Mouse (Mus musculus) heart, adult 2 months (tissue): ENCODE measurements at regions not wholly inside any gene's neighbourhood (a gene's known extent, or its start where the extent isn't known, plus 50 kb on each side); places are given as distances from the start of the nearest gene placed in this dataset.

Experiments
- DNase-seq, 2 experiments: peaks; one replicate each; pipeline ENCODE4 v3.0.0; 2021
- H3K27ac ChIP-seq: fragments of 200-600 bp; 2 replicates; pipeline ENCODE4 v1.8.1; 2022
- H3K27me3 ChIP-seq: fragments of 200-500 bp; 2 replicates; pipeline ENCODE4 v1.6.1; 2012; ENCODE audit warnings: mild to moderate bottlenecking, low read length, inconsistent platforms, mixed read lengths; ENCODE audit not compliant: control insufficient read depth, insufficient read depth
- H3K36me3 ChIP-seq: fragments of 200-500 bp; 2 replicates; pipeline ENCODE4 v1.6.1; 2012; ENCODE audit warnings: low read length, inconsistent platforms; ENCODE audit not compliant: control insufficient read depth, insufficient read depth
- H3K4me1 ChIP-seq: fragments of 200-500 bp; 2 replicates; pipeline ENCODE4 v1.6.1; 2011; ENCODE audit warnings: low read length; ENCODE audit not compliant: control insufficient read depth, insufficient read depth
- H3K4me3 ChIP-seq: fragments of 200-600 bp; 2 replicates; pipeline ENCODE4 v1.8.1; 2022
- H3K79me2 ChIP-seq: fragments of 200-500 bp; replicated peaks from 2 replicates; pipeline ENCODE4 v1.6.1; 2012; ENCODE audit warnings: mild to moderate bottlenecking, inconsistent platforms, low read length, moderate library complexity, mixed read lengths; ENCODE audit not compliant: control insufficient read depth, insufficient read depth
- H3K9ac ChIP-seq: fragments of 200-500 bp; 2 replicates; pipeline ENCODE4 v1.6.1; 2012; ENCODE audit warnings: low read depth, mild to moderate bottlenecking, control low read depth, inconsistent platforms, low read length, mixed read lengths
- CTCF ChIP-seq: fragments of 200-600 bp; IDR thresholded peaks from 2 replicates; pipeline ENCODE4 v1.8.1; 2022; ENCODE audit warnings: antibody characterized with exemption, mild to moderate bottlenecking, moderate library complexity
- EP300 ChIP-seq: fragments of 200-500 bp; IDR thresholded peaks from 2 replicates; pipeline ENCODE4 v1.6.1; 2011; ENCODE audit warnings: low read depth, low read length, control low read depth; ENCODE audit not compliant: insufficient read depth
- POLR2A ChIP-seq: fragments of 200-500 bp; IDR thresholded peaks from 2 replicates; pipeline ENCODE4 v1.6.1; 2011; ENCODE audit warnings: mild to moderate bottlenecking, low read depth, low read length, control low read depth; ENCODE audit not compliant: insufficient read depth
- WGBS: fragments of 180-500 bp; shearing (Covaris S2); methylation state at CpG from one replicate; pipeline ENCODE4 v1.1.7; 2018; 5-methylcytosine and 5-hydroxymethylcytosine counted together
- intact Hi-C: fragments of 180-260 bp; cut with DNase I; formaldehyde crosslinking; loops from one replicate; pipeline ENCODE4 v1.15.1; 2025

GRCm38 (mm10) chr2:147905759-147906740, 140.7 kb downstream of the Foxa2 start:
- DNase-seq: no peak
- Histone ChIP-seq H3K36me3 (no peaks in the 10 kb centered on the region), H3K4me1 (no peaks in the 10 kb centered on the region), H3K27ac (no peak overlapping the region), H3K79me2 (no peaks in the 10 kb centered on the region), H3K9ac (no peak overlapping the region), H3K27me3 (no peaks in the 10 kb centered on the region), H3K4me3 (no peak overlapping the region)
- intact Hi-C loops: no loop called here
- whole genome bisulfite sequencing: 45% methylated on average over 19 of the region's 19 CpGs
- TF ChIP-seq POLR2A (no peak), EP300 (no peak), CTCF (no peak)

- Histone ChIP-seq H3K27ac (no peak overlapping the region), H3K27me3 (no peaks in the 10 kb centered on the region), H3K79me2 (no peaks in the 10 kb centered on the region), H3K4me1 (no peaks in the 10 kb centered on the region), H3K9ac (no peak overlapping the region), H3K36me3 (no peaks in the 10 kb centered on the region), H3K4me3 (no peak overlapping the region)
- DNase-seq: no peak
- TF ChIP-seq CTCF (no peak), EP300 (no peak), POLR2A (no peak)
- intact Hi-C loops: no loop called here
- whole genome bisulfite sequencing: 62% methylated on average over 3 of the region's 3 CpGs
Observed at GRCm38 (mm10) chr2:147905118-147905517, 141.7 kb downstream of the Foxa2 start.

GRCm38 (mm10) chr2:147899236-147899635, 147.5 kb downstream of the Foxa2 start:
- intact Hi-C loops: no loop called here
- Histone ChIP-seq H3K36me3 (no peaks in the 10 kb centered on the region), H3K79me2 (no peaks in the 10 kb centered on the region), H3K27me3 (no peaks in the 10 kb centered on the region), H3K4me1 (no peaks in the 10 kb centered on the region), H3K27ac (no peak overlapping the region), H3K9ac (no peak overlapping the region), H3K4me3 (no peak overlapping the region)
- no peak for DNase-seq
- no peak for TF ChIP-seq EP300
- TF ChIP-seq POLR2A: no peak
- WGBS: 74% methylated on average over 1 of the region's 1 CpGs

DNA sequence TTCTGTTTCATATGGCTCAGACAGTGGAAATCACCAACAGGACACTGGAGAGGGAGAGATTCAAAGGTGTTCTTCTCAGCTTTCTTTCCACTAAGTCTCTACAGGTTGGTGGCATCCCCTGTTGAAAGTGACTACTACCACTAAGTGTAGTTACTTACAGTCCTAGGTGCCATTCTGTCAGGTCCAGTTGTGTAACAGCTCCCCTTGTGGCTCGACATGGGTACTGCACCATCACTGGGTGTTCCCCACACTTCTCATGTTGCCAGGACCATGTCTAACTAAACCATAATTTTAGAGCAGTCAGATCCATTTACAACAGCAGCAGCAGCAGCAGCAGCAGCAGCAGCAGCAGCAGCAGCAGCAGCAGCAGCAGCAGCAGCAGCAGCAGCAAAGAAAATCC, 151.1 kb downstream of the Foxa2 start:
- Histone ChIP-seq H3K27me3 (no peaks in the 10 kb centered on the region), H3K27ac (no peak overlapping the region), H3K9ac (no peak overlapping the region), H3K4me3 (no peak overlapping the region), H3K4me1 (no peaks in the 10 kb centered on the region), H3K79me2 (no peaks in the 10 kb centered on the region), H3K36me3 (no peaks in the 10 kb centered on the region)
- peak; percentile 10 to 31 for DNase-seq
- WGBS: 0% methylated on average over 1 of the region's 1 CpGs
- intact Hi-C loops: no loop called here
- TF ChIP-seq EP300 (no peak), CTCF (peak; percentile 83), POLR2A (no peak)

DNA sequence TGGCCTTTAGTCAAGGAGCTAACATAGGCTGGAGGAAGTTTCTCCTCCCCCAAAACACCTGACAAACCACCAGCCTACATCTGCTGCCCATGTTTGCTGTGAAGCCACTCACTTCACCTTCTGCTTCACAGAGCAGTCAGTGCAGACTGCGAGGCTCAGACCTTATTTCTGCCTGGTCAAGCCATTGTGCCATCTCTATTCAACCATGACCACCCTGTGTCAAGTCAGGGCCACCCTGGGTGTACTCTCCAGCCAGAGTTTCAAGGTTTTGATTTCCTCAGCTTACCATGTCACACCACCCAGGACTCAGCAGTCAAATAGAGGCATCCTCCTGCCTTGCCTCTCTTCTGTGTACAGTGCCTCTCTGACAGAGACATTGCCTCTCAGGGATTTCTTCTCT, 152.6 kb downstream of the Foxa2 start:
- intact Hi-C loops: no loop called here
- DNase-seq: no peak

DNA sequence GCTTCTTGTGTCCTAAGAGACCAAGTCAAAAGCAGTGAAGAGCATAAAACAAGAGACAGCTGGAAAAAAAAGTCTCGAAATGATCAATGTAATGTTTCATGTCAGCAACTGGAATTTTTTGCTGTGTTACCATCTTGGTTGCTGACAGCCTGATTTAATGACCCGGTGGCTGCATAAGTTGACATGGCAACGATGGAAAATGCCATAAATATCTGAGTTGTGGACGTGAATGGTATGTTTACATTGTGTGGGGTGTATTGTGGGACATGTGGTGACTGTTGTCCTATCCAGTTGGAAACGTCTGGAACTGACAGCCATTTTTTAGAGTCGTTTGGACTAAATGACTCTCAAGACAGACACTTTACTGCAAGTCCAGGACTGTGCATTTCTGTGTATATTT, 160.6 kb downstream of the Foxa2 start:
- Histone ChIP-seq H3K4me1 (no peaks in the 10 kb centered on the region), H3K79me2 (no peaks in the 10 kb centered on the region), H3K9ac (no peak overlapping the region), H3K27me3 (no peaks in the 10 kb centered on the region), H3K36me3 (no peaks in the 10 kb centered on the region), H3K4me3 (no peak overlapping the region), H3K27ac (no peak overlapping the region)
- no peak for DNase-seq
- WGBS: 37% methylated on average over 6 of the region's 6 CpGs
- intact Hi-C loops: no loop called here
- TF ChIP-seq EP300: no peak
- TF ChIP-seq CTCF: no peak
- no peak for TF ChIP-seq POLR2A

More for the DNA sequence above, 152.6 kb downstream of the Foxa2 start:
- TF ChIP-seq EP300 (no peak), CTCF (no peak), POLR2A (no peak)
- Histone ChIP-seq H3K4me3 (no peak overlapping the region), H3K79me2 (no peaks in the 10 kb centered on the region), H3K36me3 (no peaks in the 10 kb centered on the region), H3K27me3 (no peaks in the 10 kb centered on the region), H3K4me1 (no peaks in the 10 kb centered on the region), H3K27ac (no peak overlapping the region), H3K9ac (no peak overlapping the region)
- 74% methylated on average over 1 of the region's 1 CpGs for WGBS
